10 mouse cellular contexts compared by ENCODE assay signal in the genomic region with DNA sequence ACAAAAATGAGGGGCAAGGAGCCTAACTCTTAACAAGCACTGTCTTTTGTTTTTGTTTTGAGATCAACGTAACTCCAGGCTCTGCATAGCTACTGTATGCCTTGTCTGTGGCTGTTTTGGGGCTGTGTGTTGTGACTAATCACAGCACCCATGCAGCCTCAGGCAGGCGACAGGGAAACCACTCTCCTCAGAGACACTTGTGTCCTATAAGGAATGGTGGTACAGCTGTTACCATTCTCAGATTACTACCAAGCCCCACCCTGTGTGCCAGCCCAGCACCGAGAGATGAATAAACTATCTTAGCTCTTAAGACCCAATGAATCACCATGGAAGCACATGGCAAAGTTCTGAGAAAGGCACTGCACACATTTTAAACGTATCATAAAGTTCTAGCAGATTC. TPM values are rescaled to one million over a fixed set of nuclear protein-coding genes. Genes with fewer than 3 reads are reported as not detected.
DNase-seq lines count a peak whose midpoint lies in the region; ATAC-seq and TF ChIP-seq lines count a peak whose summit lies in the region.
"Had no signal": no experiment of that assay in that cellular context is flagged by ENCODE, and none has a peak within 500 bp of the region (broad histone marks: within the 10 kb centered on the region; RNA-seq: fewer than 3 reads in every experiment).

No protein-coding gene starts in this region.

- peak overlapping the region; percentile 36 for H3K4me3 ChIP-seq in heart, adult 2 months
- H3K4me3 ChIP-seq in midbrain, embryonic 16.5 days (ENCODE audit: low read depth, low read length), result no peak overlapping the region
- H3K4me3 ChIP-seq in midbrain, embryonic 10.5 days, result no peak overlapping the region
- H3K4me3 ChIP-seq: liver, embryonic 13.5 days; midbrain, embryonic 13.5 days had no signal

- no peaks in the 10 kb centered on the region for H3K27me3 ChIP-seq in heart, adult 2 months (ENCODE audit: control insufficient read depth, insufficient read depth, low read length)
- H3K27me3 ChIP-seq in midbrain, embryonic 16.5 days (ENCODE audit: control insufficient read depth, insufficient read depth, low read depth, low read length), result no peaks in the 10 kb centered on the region
- no peaks in the 10 kb centered on the region for H3K27me3 ChIP-seq in midbrain, embryonic 10.5 days (ENCODE audit: low read depth, poor library complexity, severe bottlenecking)
- H3K27me3 ChIP-seq: liver, embryonic 13.5 days; midbrain, embryonic 13.5 days had no signal

- H3K9ac ChIP-seq in heart, adult 2 months (ENCODE audit: low read depth, low read length), result peak overlapping the region; percentile 46
- H3K9ac ChIP-seq in midbrain, embryonic 16.5 days (ENCODE audit: low read depth, low read length), result no peak overlapping the region
- H3K9ac ChIP-seq: liver, embryonic 13.5 days; midbrain, embryonic 13.5 days had no signal

- ATAC-seq in midbrain, embryonic 16.5 days, result peak; percentile 47; the same call in 1 of the 2 replicates

- WGBS in heart, adult 2 months, result 39% methylated on average over 4 of the region's 4 CpGs
- 64% methylated on average over 4 of the region's 4 CpGs for whole genome bisulfite sequencing in midbrain, embryonic 16.5 days
- WGBS in midbrain, embryonic 10.5 days, result 68% methylated on average over 4 of the region's 4 CpGs

- DNase-seq in heart, adult 2 months, result no peak
- DNase-seq in heart, postnatal 4 days, result no peak
- DNase-seq in midbrain, embryonic 10.5 days (ENCODE audit: low spot score), result no peak
- DNase-seq in gastrocnemius, postnatal 14 days, result peak; percentile 47
- DNase-seq in skeletal muscle tissue, adult 2 months (ENCODE audit: low read depth, low spot score), result peak; percentile 78
- no peak for DNase-seq in layer of hippocampus, adult 8-10 months (ENCODE audit: low spot score in 2 of 2)
- no peak for DNase-seq in MN1 (ENCODE audit: low spot score)
- DNase-seq: liver, embryonic 13.5 days had no signal

- H3K4me2 ChIP-seq in midbrain, embryonic 16.5 days (ENCODE audit: low read length), result no peak overlapping the region
- H3K4me2 ChIP-seq: liver, embryonic 13.5 days; midbrain, embryonic 13.5 days had no signal

- intact Hi-C loops in heart, adult 2 months (cut with DNase I), result no loop called here
- intact Hi-C loops in gastrocnemius, postnatal 14 days (cut with DNase I; ENCODE audit: low total_unique reads), result no loop called here

- peaks cover 3% of the 10 kb centered on the region; the same call in 1 of the 2 replicates for H3K4me1 ChIP-seq in heart, adult 2 months (ENCODE audit: control insufficient read depth, insufficient read depth, low read length)
- H3K4me1 ChIP-seq in midbrain, embryonic 16.5 days (ENCODE audit: control insufficient read depth, insufficient read depth, low read length), result no peaks in the 10 kb centered on the region
- H3K4me1 ChIP-seq in midbrain, embryonic 10.5 days, result peaks cover 11% of the 10 kb centered on the region
- H3K4me1 ChIP-seq: liver, embryonic 13.5 days had no signal

- peak overlapping the region; percentile 69 for H3K27ac ChIP-seq in heart, adult 2 months
- no peak overlapping the region for H3K27ac ChIP-seq in midbrain, embryonic 16.5 days (ENCODE audit: low read length)
- no peak overlapping the region for H3K27ac ChIP-seq in midbrain, embryonic 10.5 days (replicated peaks)
- H3K27ac ChIP-seq: liver, embryonic 13.5 days; midbrain, embryonic 13.5 days had no signal

- H3K36me3 ChIP-seq in heart, adult 2 months (ENCODE audit: control insufficient read depth, insufficient read depth, low read length), result no peaks in the 10 kb centered on the region
- no peaks in the 10 kb centered on the region for H3K36me3 ChIP-seq in midbrain, embryonic 16.5 days (ENCODE audit: control insufficient read depth, insufficient read depth, low read length)
- H3K36me3 ChIP-seq in midbrain, embryonic 10.5 days, result no peaks in the 10 kb centered on the region
- H3K36me3 ChIP-seq: liver, embryonic 13.5 days; midbrain, embryonic 13.5 days had no signal

- no peaks in the 10 kb centered on the region for H3K79me2 ChIP-seq in heart, adult 2 months (replicated peaks; ENCODE audit: control insufficient read depth, insufficient read depth, low read length)

- TF ChIP-seq CTCF in heart, adult 2 months (IDR thresholded peaks at IDR 0.05), result no peak

- TF ChIP-seq POLR2A in heart, adult 2 months (IDR thresholded peaks at IDR 0.05; ENCODE audit: insufficient read depth, low read depth, low read length), result no peak

- no peak for TF ChIP-seq EP300 in heart, adult 2 months (IDR thresholded peaks at IDR 0.05; ENCODE audit: insufficient read depth, low read depth, low read length)

- no peaks in the 10 kb centered on the region for H3K9me3 ChIP-seq in midbrain, embryonic 16.5 days (replicated peaks; ENCODE audit: control insufficient read depth, low read length, poor library complexity, severe bottlenecking)
- no peaks in the 10 kb centered on the region for H3K9me3 ChIP-seq in midbrain, embryonic 10.5 days (replicated peaks)
- H3K9me3 ChIP-seq: liver, embryonic 13.5 days; midbrain, embryonic 13.5 days had no signal

RNA-seq across cellular contexts. Expression of gene Cobl, which starts 29.7 kb away (rescaled TPM):
- total RNA-seq in heart, adult 2 months (2021), result 10 to 100 TPM; 14.7 to 18.0 TPM
- 13.1 and 13.2 TPM in 2 replicates for polyA plus RNA-seq in heart, adult 2 months (2012; rRNA removed)
- 10 to 100 TPM; 48.6 to 50.2 TPM for total RNA-seq in heart, postnatal 4 days (2021)
- polyA plus RNA-seq in midbrain, embryonic 16.5 days (2015; fragmentation: Nextera tagmentation; extraction: Ambion mirVana), result 18.3 and 21.1 TPM in 2 replicates
- 1.9 and 2.4 TPM in 2 replicates for polyA plus RNA-seq in midbrain, embryonic 10.5 days (2016; fragmentation: Nextera tagmentation; extraction: Ambion mirVana)
- 10 to 100 TPM; 78.0 to 92.4 TPM for total RNA-seq in gastrocnemius, postnatal 14 days (2021)
- total RNA-seq in layer of hippocampus, adult 8-10 months (2022), result 10 to 100 TPM; 21.1 to 35.3 (median 28.9) TPM

Comparison
In these comparisons a context has a peak if more than half of its experiments do, and no peak if none do; other contexts are left out.
1. DNase-seq: peak in gastrocnemius, postnatal 14 days (single experiment) and skeletal muscle tissue, adult 2 months (single experiment); none in heart, adult 2 months (0 of 2), heart, postnatal 4 days (single experiment), midbrain, embryonic 10.5 days (single experiment), layer of hippocampus, adult 8-10 months (0 of 2) and MN1 (single experiment).